ENCODE assay signal across 8 mouse cellular contexts in genomic region chr6:51379560-51380274, GRCm38 (mm10). TPM values are rescaled to one million over a fixed set of nuclear protein-coding genes. Genes with fewer than 3 reads are reported as not detected.
DNase-seq lines count a peak whose midpoint lies in the region; ATAC-seq lines count a peak whose summit lies in the region.

No protein-coding gene starts in this region.

- peaks cover 18% of the 10 kb centered on the region; the same call in 1 of the 2 replicates for H3K4me1 ChIP-seq in kidney, embryonic 15.5 days
- H3K4me1 ChIP-seq in limb, embryonic 15.5 days: peaks cover 3% of the 10 kb centered on the region; the same call in 1 of the 2 replicates
- H3K4me1 ChIP-seq in neural tube, embryonic 11.5 days (ENCODE audit: control insufficient read depth, insufficient read depth, low read length): no peaks in the 10 kb centered on the region

- H3K4me3 ChIP-seq in kidney, embryonic 15.5 days (replicated peaks): peak overlapping the region; percentile 43
- H3K4me3 ChIP-seq in limb, embryonic 15.5 days: peak overlapping the region; percentile 44
- peak overlapping the region; percentile 23 for H3K4me3 ChIP-seq in neural tube, embryonic 11.5 days (ENCODE audit: low read depth, low read length)

- peak; percentile 38 for DNase-seq in urinary bladder, postnatal 25 days (ENCODE audit: low spot score)
- no peak for DNase-seq in urinary bladder, postnatal 14 days (ENCODE audit: low spot score)
- DNase-seq in embryo, embryonic 11.5 days (ENCODE audit: low read depth, low spot score): peak; percentile 62
- peak; percentile 25 to 32 for DNase-seq in heart, adult 9 months (ENCODE audit: low spot score in 2 of 2)
- DNase-seq in neural tube, embryonic 11.5 days (ENCODE audit: low spot score): peak; percentile 85
- DNase-seq in thymus, adult 18-20 months: peak; percentile 51 to 59

- H3K9ac ChIP-seq in kidney, embryonic 15.5 days: peak overlapping the region; percentile 56
- H3K9ac ChIP-seq in limb, embryonic 15.5 days: peak overlapping the region; percentile 35
- H3K9ac ChIP-seq in neural tube, embryonic 11.5 days (ENCODE audit: low read length): peak overlapping the region; percentile 65

- peak overlapping the region; percentile 84 for H3K27ac ChIP-seq in kidney, embryonic 15.5 days
- H3K27ac ChIP-seq in limb, embryonic 15.5 days: peak overlapping the region; percentile 78
- peak overlapping the region; percentile 72 for H3K27ac ChIP-seq in neural tube, embryonic 11.5 days (ENCODE audit: low read depth, low read length)

- 6% methylated on average over 36 of the region's 36 CpGs for WGBS in kidney, embryonic 15.5 days
- WGBS in limb, embryonic 15.5 days: 5% methylated on average over 36 of the region's 36 CpGs
- 8% methylated on average over 36 of the region's 36 CpGs for WGBS in neural tube, embryonic 11.5 days

- no peaks in the 10 kb centered on the region for H3K36me3 ChIP-seq in kidney, embryonic 15.5 days
- H3K36me3 ChIP-seq in limb, embryonic 15.5 days: no peaks in the 10 kb centered on the region
- H3K36me3 ChIP-seq in neural tube, embryonic 11.5 days (ENCODE audit: control insufficient read depth, insufficient read depth, low read length): no peaks in the 10 kb centered on the region

- peak; percentile 61 for ATAC-seq in kidney, embryonic 15.5 days (replicated peaks; ENCODE audit: low FRiP score)
- 0 out of 2 replicates have a peak, but pooled peaks have one; percentile 44 for ATAC-seq in limb, embryonic 15.5 days (ENCODE audit: insufficient number of reproducible peaks, low FRiP score, low TSS enrichment, low read depth)
- ATAC-seq in neural tube, embryonic 11.5 days (ENCODE audit: insufficient read depth, low FRiP score, low TSS enrichment): peak; percentile 65

- H3K4me2 ChIP-seq in kidney, embryonic 15.5 days: peak overlapping the region; percentile 67
- H3K4me2 ChIP-seq in limb, embryonic 15.5 days: peak overlapping the region; percentile 51
- peak overlapping the region; percentile 49 for H3K4me2 ChIP-seq in neural tube, embryonic 11.5 days (ENCODE audit: low read depth)

- H3K27me3 ChIP-seq in kidney, embryonic 15.5 days: no peaks in the 10 kb centered on the region
- H3K27me3 ChIP-seq in limb, embryonic 15.5 days: no peaks in the 10 kb centered on the region
- H3K27me3 ChIP-seq in neural tube, embryonic 11.5 days (ENCODE audit: control insufficient read depth, insufficient read depth, low read length): no peaks in the 10 kb centered on the region

- no peaks in the 10 kb centered on the region for H3K9me3 ChIP-seq in kidney, embryonic 15.5 days (replicated peaks)
- H3K9me3 ChIP-seq in limb, embryonic 15.5 days: no peaks in the 10 kb centered on the region
- no peaks in the 10 kb centered on the region for H3K9me3 ChIP-seq in neural tube, embryonic 11.5 days (ENCODE audit: control insufficient read depth, low read length)

RNA-seq across cellular contexts. Expression of gene Nfe2l3, which starts 52.8 kb away (rescaled TPM):
- polyA plus RNA-seq in kidney, embryonic 15.5 days (2015; fragmentation: Nextera tagmentation; extraction: Ambion mirVana): 1.9 and 2.2 TPM in 2 replicates
- polyA plus RNA-seq in limb, embryonic 15.5 days (2015; fragmentation: Nextera tagmentation; extraction: Ambion mirVana): 3.9 and 5.9 TPM in 2 replicates
- polyA plus RNA-seq in neural tube, embryonic 11.5 days (2014; fragmentation: Nextera tagmentation; extraction: Ambion mirVana): 0.44 and 1.7 TPM in 2 replicates
